Mouse (Mus musculus) embryonic facial prominence, embryonic 10.5 days (tissue): ENCODE results near the gene Olfr370. TPM values are rescaled to one million over a fixed set of nuclear protein-coding genes. Genes with fewer than 3 reads are reported as not detected.
A peak's percentile ranks its signal among the peaks of the same experiment; 100 is the strongest.

Source experiments
- DNase-seq: peaks from one replicate; pipeline ENCODE4 v3.0.0-alpha.2; 2017; ENCODE audit warnings: low spot score
- H3K27ac ChIP-seq: fragments of 300-500 bp; sonication (generic); replicated peaks from 2 replicates; pipeline ENCODE4 v1.5.1; 2016; ENCODE audit warnings: mild to moderate bottlenecking
- H3K27me3 ChIP-seq: fragments of 300-500 bp; sonication (generic); replicated peaks from 2 replicates; pipeline ENCODE4 v1.6.1; 2016; ENCODE audit warnings: low read depth, mild to moderate bottlenecking; ENCODE audit not compliant: poor library complexity, severe bottlenecking
- H3K36me3 ChIP-seq: fragments of 300-500 bp; sonication (generic); replicated peaks from 2 replicates; pipeline ENCODE4 v1.6.1; 2016; ENCODE audit warnings: mild to moderate bottlenecking, moderate library complexity
- H3K4me1 ChIP-seq: fragments of 300-500 bp; sonication (generic); 2 replicates; pipeline ENCODE4 v1.6.1; 2016
- H3K4me3 ChIP-seq: fragments of 300-500 bp; sonication (generic); 2 replicates; pipeline ENCODE4 v1.5.1; 2016; ENCODE audit warnings: mild to moderate bottlenecking, moderate library complexity
- H3K9me3 ChIP-seq: fragments of 300-500 bp; sonication (generic); 2 replicates; pipeline ENCODE4 v1.6.1; 2016; ENCODE audit warnings: mild to moderate bottlenecking
- WGBS: fragments of 180-500 bp; shearing (Covaris S2); methylation state at CpG from one replicate; pipeline ENCODE4 v1.1.7; 2016; 5-methylcytosine and 5-hydroxymethylcytosine counted together
- polyA plus RNA-seq: library from polyadenylated mRNA; unstranded; fragments of >200 nt; fragmentation: Nextera tagmentation; extraction: Ambion mirVana; gene quantifications from 2 replicates; pipeline ENCODE4 v1.2.1, GENCODE M21; 2016

Olfr370 gene
- polyA plus RNA-seq, 1 experiment from 2014 or later: not detected

DNA sequence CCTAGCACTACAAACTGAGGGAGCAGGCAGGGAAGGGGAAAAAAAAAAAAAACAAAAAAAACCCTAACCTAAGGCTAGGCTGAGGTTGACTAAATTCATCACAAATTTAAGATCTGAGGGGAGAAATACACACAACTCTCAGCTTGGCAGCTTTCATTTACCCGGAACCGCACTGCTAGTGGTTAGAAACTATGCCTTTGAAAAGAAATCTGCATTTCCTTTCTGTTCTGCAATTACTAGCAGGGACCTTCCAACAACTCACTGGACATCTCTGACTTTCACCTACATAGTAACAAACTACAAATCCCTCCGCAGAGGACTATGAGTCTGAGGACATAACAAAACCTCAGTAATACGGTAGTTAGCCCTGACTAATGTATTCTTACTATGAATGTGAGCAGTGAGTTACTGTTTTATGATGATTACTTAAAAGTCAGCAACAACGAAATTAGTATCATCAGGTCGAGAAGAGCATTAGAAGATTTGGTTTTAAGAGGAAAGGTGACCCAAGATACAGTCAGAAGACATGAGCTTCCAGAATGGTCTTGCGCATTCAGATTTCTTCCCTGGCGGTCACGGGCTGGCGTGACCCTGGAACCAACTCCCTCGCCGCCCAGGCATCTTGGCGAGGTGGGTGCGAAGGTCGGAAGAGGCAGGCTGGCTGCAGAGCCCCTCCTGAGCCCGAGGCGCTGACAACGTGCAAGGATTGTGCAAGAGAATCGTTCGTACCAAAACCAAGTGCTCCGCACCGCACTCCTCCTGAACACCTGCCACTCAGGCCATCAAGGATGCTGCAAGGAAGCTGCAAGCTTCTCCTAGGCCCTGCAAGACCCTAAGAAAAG lies 58.0 kb downstream of the Olfr370 start:
- no peak for DNase-seq
- Histone ChIP-seq H3K27me3 (no peaks in the 10 kb centered on the region), H3K27ac (peak overlapping the region; percentile 95), H3K36me3 (peaks cover 34% of the 10 kb centered on the region), H3K4me3 (peak overlapping the region; percentile 93), H3K9me3 (no peaks in the 10 kb centered on the region), H3K4me1 (peaks cover 38% of the 10 kb centered on the region)
- 7% methylated on average over 22 of the region's 22 CpGs for WGBS

DNA sequence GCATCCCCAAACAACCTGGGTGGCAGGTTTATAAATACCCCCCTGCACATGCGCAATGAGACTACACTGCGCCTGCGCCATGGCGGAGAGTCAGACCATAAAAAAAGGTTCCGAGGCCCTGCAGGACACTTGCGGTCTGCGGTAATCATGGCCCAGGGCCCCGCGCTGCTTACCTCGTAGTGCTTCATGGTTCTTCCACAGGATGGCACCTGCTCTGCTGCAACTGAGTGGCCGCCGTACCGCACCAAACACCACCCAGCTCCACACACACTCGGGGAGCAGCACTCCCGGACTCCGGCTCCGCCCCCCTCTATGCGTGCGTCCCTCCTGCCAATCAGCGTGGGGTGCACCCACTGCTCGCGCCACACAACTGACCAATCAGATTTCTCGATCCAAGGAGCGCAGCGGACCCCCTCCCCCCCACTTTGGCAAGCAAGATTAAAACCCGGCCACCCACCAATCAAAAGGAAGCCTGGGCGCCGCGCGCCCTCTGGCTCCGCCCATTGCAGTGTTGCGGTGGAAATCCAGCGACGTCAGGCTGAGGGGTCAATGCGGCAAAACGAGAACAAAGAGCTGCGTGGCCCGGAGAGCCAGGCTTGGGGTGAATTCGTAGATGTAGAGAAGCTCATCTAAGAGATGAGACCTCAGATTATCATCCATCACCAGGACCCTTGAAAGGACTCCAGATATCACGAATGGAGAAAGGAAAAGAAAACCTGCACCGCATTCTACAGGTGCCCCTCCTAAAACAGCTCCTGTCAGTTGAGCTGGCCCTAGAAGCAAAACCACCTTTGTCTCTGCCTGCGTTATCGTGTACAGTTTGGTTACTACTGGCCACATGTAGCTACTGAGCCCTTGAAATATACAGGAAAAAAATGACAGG lies 58.8 kb downstream of the Olfr370 start:
- no peaks in the 10 kb centered on the region for H3K9me3 ChIP-seq
- peak; percentile 100 for DNase-seq
- peaks cover 26% of the 10 kb centered on the region for H3K36me3 ChIP-seq
- under 1% methylated on average over 43 of the region's 43 CpGs for WGBS
- peaks cover 38% of the 10 kb centered on the region for H3K4me1 ChIP-seq
- peak overlapping the region; percentile 93 for H3K4me3 ChIP-seq
- H3K27me3 ChIP-seq: no peaks in the 10 kb centered on the region
- peak overlapping the region; percentile 95 for H3K27ac ChIP-seq

Other genes with a start within 250 kb of the Olfr370 start
- 0.09 TPM in 1 of 2 replicates, not detected in the other for gene Ucp1, start 245.4 kb upstream of the Olfr370 start, polyA plus RNA-seq
- gene Elmod2, start 203.3 kb upstream of the Olfr370 start, polyA plus RNA-seq: 22.3 and 23.6 TPM in 2 replicates
- not detected in 2 replicates for gene Mgat4d, start 187.3 kb upstream of the Olfr370 start, polyA plus RNA-seq
- gene Clgn, start 145.9 kb upstream of the Olfr370 start, polyA plus RNA-seq: 2.4 TPM in 2 replicates
- 103 and 111 TPM in 2 replicates for gene Scoc, start 77.4 kb upstream of the Olfr370 start, polyA plus RNA-seq
- 320 and 348 TPM in 2 replicates for gene Ndufb7, start 30.9 kb downstream of the Olfr370 start, polyA plus RNA-seq
- gene Tecr, start 72.2 kb downstream of the Olfr370 start, polyA plus RNA-seq: 667 and 713 TPM in 2 replicates
- 78.3 and 84.7 TPM in 2 replicates for gene Dnajb1, start 72.4 kb downstream of the Olfr370 start, polyA plus RNA-seq
- 208 and 209 TPM in 2 replicates for gene Gipc1, start 116.9 kb downstream of the Olfr370 start, polyA plus RNA-seq
- 0.36 and 0.41 TPM in 2 replicates for gene Ptger1, start 130.9 kb downstream of the Olfr370 start, polyA plus RNA-seq
- gene Pkn1, start 163.4 kb downstream of the Olfr370 start, polyA plus RNA-seq: 30.3 and 30.9 TPM in 2 replicates
- 286 and 311 TPM in 2 replicates for gene Ddx39, start 179.4 kb downstream of the Olfr370 start, polyA plus RNA-seq
- 7.8 and 11.5 TPM in 2 replicates for gene Adgre5, start 205.5 kb downstream of the Olfr370 start, polyA plus RNA-seq